Mouse (Mus musculus) midbrain, embryonic 15.5 days (tissue): ENCODE data around the gene 5031439G07Rik. TPM values are rescaled to one million over a fixed set of nuclear protein-coding genes. Genes with fewer than 3 reads are reported as not detected.

Experiments used
- ATAC-seq: fragments of 200-750 bp; cut with Nextera tagmentation; replicated peaks from 2 replicates; pipeline ENCODE4 v1.8.0; 2017; ENCODE audit warnings: moderate TSS enrichment
- H3K27ac ChIP-seq: fragments of 300-500 bp; sonication (generic); 2 replicates; pipeline ENCODE4 v1.5.1; 2015; ENCODE audit warnings: mild to moderate bottlenecking, inconsistent platforms
- H3K27me3 ChIP-seq: fragments of 300-500 bp; sonication (generic); replicated peaks from 2 replicates; pipeline ENCODE4 v1.6.1; 2015; ENCODE audit warnings: inconsistent platforms
- H3K36me3 ChIP-seq: fragments of 300-500 bp; sonication (generic); replicated peaks from 2 replicates; pipeline ENCODE4 v1.6.1; 2015; ENCODE audit warnings: inconsistent platforms
- H3K4me1 ChIP-seq: fragments of 300-500 bp; sonication (generic); 2 replicates; pipeline ENCODE4 v1.6.1; 2015; ENCODE audit warnings: inconsistent platforms
- H3K4me2 ChIP-seq: fragments of 300-500 bp; sonication (generic); 2 replicates; pipeline ENCODE4 v1.6.1; 2015; ENCODE audit warnings: inconsistent platforms, mild to moderate bottlenecking, moderate library complexity
- H3K4me3 ChIP-seq: fragments of 300-500 bp; sonication (generic); 2 replicates; pipeline ENCODE4 v1.5.1; 2015; ENCODE audit warnings: mild to moderate bottlenecking, inconsistent platforms
- H3K9ac ChIP-seq: fragments of 300-500 bp; sonication (generic); 2 replicates; pipeline ENCODE4 v1.6.1; 2015; ENCODE audit warnings: mild to moderate bottlenecking, inconsistent platforms
- H3K9me3 ChIP-seq: fragments of 300-500 bp; sonication (generic); 2 replicates; pipeline ENCODE4 v1.6.1; 2016; ENCODE audit warnings: inconsistent platforms
- WGBS: fragments of 180-500 bp; shearing (Covaris S2); methylation state at CpG from one replicate; pipeline ENCODE4 v1.1.7; 2015; ENCODE audit warnings: mixed read lengths; 5-methylcytosine and 5-hydroxymethylcytosine counted together
- polyA plus RNA-seq: library from polyadenylated mRNA; unstranded; fragments of >200 nt; fragmentation: Nextera tagmentation; extraction: Ambion mirVana; gene quantifications from 2 replicates; pipeline ENCODE4 v1.2.1, GENCODE M21; 2015

The 5031439G07Rik gene
- polyA plus RNA-seq, 1 experiment from 2014 or later: 28.4 TPM

- peaks cover 37% of the 10 kb centered on the region for H3K4me1 ChIP-seq
- no peaks in the 10 kb centered on the region for H3K27me3 ChIP-seq
- WGBS: 0% methylated on average over 43 of the region's 53 CpGs
Observed at GRCm38 (mm10) chr15:84987020-84987815, 1.1 kb downstream of the 5031439G07Rik start.

GRCm38 (mm10) chr15:84986171-84987019 is 2.0 kb downstream of the 5031439G07Rik start:
- H3K4me2 ChIP-seq: peak overlapping the region; percentile 63
- no peaks in the 10 kb centered on the region for H3K36me3 ChIP-seq
- 66% methylated on average over 4 of the region's 4 CpGs for WGBS
- H3K27me3 ChIP-seq: no peaks in the 10 kb centered on the region
- H3K27ac ChIP-seq: no peak overlapping the region
- ATAC-seq: no peak
- peak overlapping the region; percentile 91 for H3K4me3 ChIP-seq
- H3K9me3 ChIP-seq: no peaks in the 10 kb centered on the region
- peak overlapping the region; percentile 93 for H3K9ac ChIP-seq
- peaks cover 37% of the 10 kb centered on the region for H3K4me1 ChIP-seq

More at GRCm38 (mm10) chr15:84987020-84987815, 1.1 kb downstream of the 5031439G07Rik start:
- peak overlapping the region; percentile 63 for H3K4me2 ChIP-seq
- no peaks in the 10 kb centered on the region for H3K9me3 ChIP-seq
- H3K9ac ChIP-seq: peak overlapping the region; percentile 93
- no peaks in the 10 kb centered on the region for H3K36me3 ChIP-seq
- ATAC-seq: peak; percentile 69
- H3K27ac ChIP-seq: peak overlapping the region; percentile 81
- peak overlapping the region; percentile 91 for H3K4me3 ChIP-seq

DNA sequence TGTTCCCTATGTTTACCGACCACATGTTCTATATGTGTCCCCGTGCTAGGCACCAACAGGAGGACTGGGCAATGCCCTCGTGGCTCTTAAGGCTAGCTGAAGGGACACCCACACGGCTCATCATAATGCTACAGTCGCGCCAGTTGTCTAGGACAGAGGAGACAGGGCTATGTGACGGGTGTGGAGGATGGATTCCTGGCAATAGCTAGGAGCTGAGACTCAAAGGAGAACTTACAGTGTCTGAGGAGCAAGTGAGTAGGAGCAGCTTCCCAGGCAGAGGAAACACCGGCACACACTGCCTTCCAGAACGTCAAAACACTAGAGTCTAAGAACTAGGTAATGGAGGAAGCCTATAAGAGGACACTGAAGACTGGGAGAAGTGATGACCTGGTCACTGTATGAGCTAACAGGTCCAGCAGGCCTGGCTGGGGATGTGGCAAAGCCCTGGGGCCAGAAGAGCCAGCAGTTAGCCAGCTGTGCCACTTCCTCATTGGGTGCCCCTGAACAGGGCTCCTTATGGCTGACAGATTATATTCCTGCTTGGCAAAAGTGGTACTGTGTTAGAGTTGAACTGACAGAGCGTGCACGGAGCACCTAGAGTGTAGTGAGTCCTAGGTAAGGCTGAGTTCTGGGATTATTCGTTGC is 2.7 kb downstream of the 5031439G07Rik start:
- no peak overlapping the region for H3K27ac ChIP-seq
- no peaks in the 10 kb centered on the region for H3K9me3 ChIP-seq
- H3K4me2 ChIP-seq: peak overlapping the region; percentile 63
- H3K9ac ChIP-seq: 0 out of 2 replicates have a peak overlapping the region, but pooled peaks have one; percentile 6
- H3K4me3 ChIP-seq: peak overlapping the region; percentile 91
- 88% methylated on average over 12 of the region's 12 CpGs for WGBS
- H3K27me3 ChIP-seq: no peaks in the 10 kb centered on the region
- peaks cover 37% of the 10 kb centered on the region for H3K4me1 ChIP-seq
- ATAC-seq: no peak
- no peaks in the 10 kb centered on the region for H3K36me3 ChIP-seq

- peaks cover 26% of the 10 kb centered on the region for H3K4me1 ChIP-seq
- no peak overlapping the region for H3K9ac ChIP-seq
- H3K4me2 ChIP-seq: no peak overlapping the region
- no peak overlapping the region for H3K4me3 ChIP-seq
- 90% methylated on average over 7 of the region's 7 CpGs for WGBS
- H3K27me3 ChIP-seq: no peaks in the 10 kb centered on the region
- ATAC-seq: no peak
- no peaks in the 10 kb centered on the region for H3K9me3 ChIP-seq
- H3K27ac ChIP-seq: no peak overlapping the region
- no peaks in the 10 kb centered on the region for H3K36me3 ChIP-seq
Observed at GRCm38 (mm10) chr15:84983721-84984120, 4.6 kb downstream of the 5031439G07Rik start.

- no peaks in the 10 kb centered on the region for H3K9me3 ChIP-seq
- H3K27ac ChIP-seq: no peak overlapping the region
- no peaks in the 10 kb centered on the region for H3K27me3 ChIP-seq
- 78% methylated on average over 3 of the region's 3 CpGs for WGBS
- no peak overlapping the region for H3K4me3 ChIP-seq
- H3K4me1 ChIP-seq: peaks cover 26% of the 10 kb centered on the region
- no peaks in the 10 kb centered on the region for H3K36me3 ChIP-seq
- H3K4me2 ChIP-seq: no peak overlapping the region
- no peak overlapping the region for H3K9ac ChIP-seq
- no peak for ATAC-seq
Observed at GRCm38 (mm10) chr15:84982888-84983287, 5.5 kb downstream of the 5031439G07Rik start.

DNA sequence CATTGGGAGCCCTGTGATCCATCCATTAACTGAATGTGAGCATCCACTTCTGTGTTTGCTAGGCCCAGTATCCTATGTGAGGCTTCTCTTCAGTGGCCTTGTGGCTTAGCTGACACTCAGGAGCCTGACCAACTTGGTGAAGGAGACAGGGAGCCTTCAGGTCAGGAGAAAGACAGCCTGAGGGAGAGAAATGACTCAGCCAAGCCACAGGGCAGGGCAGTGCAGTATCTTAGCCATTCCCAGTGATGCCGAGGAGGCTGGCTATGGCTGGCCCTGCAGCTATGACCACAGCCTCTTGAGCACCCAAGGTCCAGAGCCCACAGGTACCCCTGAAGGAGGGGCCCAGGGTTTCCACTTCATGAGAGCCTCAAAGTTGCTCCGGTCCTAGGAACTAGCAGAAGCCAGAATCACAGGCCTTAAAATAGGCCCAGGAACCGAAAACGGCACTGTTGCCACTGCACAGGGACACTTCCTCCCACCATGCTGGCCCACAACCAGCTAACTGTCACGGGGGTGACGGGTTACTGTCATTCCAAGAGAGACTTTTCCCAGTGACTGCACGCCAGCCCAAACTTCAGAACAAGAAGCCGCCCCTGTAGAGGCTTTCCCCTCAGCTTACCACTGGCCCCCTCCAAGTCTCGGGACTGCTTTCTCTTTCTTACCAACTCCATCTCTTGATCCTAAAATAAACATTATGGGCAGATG is 6.6 kb downstream of the 5031439G07Rik start:
- Histone ChIP-seq H3K9ac (no peak overlapping the region), H3K9me3 (no peaks in the 10 kb centered on the region), H3K27ac (no peak overlapping the region), H3K4me3 (no peak overlapping the region), H3K4me1 (peaks cover 27% of the 10 kb centered on the region), H3K36me3 (no peaks in the 10 kb centered on the region), H3K27me3 (no peaks in the 10 kb centered on the region), H3K4me2 (no peak overlapping the region)
- no peak for ATAC-seq
- WGBS: 83% methylated on average over 9 of the region's 9 CpGs

- no peaks in the 10 kb centered on the region for H3K9me3 ChIP-seq
Observed at GRCm38 (mm10) chr15:84975729-84976128, 12.6 kb downstream of the 5031439G07Rik start.

GRCm38 (mm10) chr15:84973544-84973871 is 14.8 kb downstream of the 5031439G07Rik start:
- WGBS: 12% methylated on average over 3 of the region's 3 CpGs
- Histone ChIP-seq H3K9ac (no peak overlapping the region), H3K9me3 (no peaks in the 10 kb centered on the region), H3K27me3 (no peaks in the 10 kb centered on the region), H3K36me3 (no peaks in the 10 kb centered on the region), H3K27ac (0 out of 2 replicates have a peak overlapping the region, but pooled peaks have one; percentile 25), H3K4me1 (peaks cover 31% of the 10 kb centered on the region), H3K4me3 (no peak overlapping the region), H3K4me2 (no peak overlapping the region)
- 0 out of 2 replicates have a peak, but pooled peaks have one; percentile 11 for ATAC-seq

More at GRCm38 (mm10) chr15:84975729-84976128, 12.6 kb downstream of the 5031439G07Rik start:
- no peak overlapping the region for H3K4me2 ChIP-seq
- no peaks in the 10 kb centered on the region for H3K27me3 ChIP-seq
- H3K9ac ChIP-seq: no peak overlapping the region
- no peak overlapping the region for H3K27ac ChIP-seq
- peaks cover 31% of the 10 kb centered on the region for H3K4me1 ChIP-seq
- ATAC-seq: no peak
- WGBS: 43% methylated on average over 4 of the region's 4 CpGs
- no peaks in the 10 kb centered on the region for H3K36me3 ChIP-seq
- no peak overlapping the region for H3K4me3 ChIP-seq

- H3K4me1 ChIP-seq: peaks cover 31% of the 10 kb centered on the region
- H3K9ac ChIP-seq: no peak overlapping the region
- no peak overlapping the region for H3K4me2 ChIP-seq
- H3K4me3 ChIP-seq: no peak overlapping the region
- no peaks in the 10 kb centered on the region for H3K27me3 ChIP-seq
- ATAC-seq: peak; percentile 48; the same call in 1 of the 2 replicates
- no peaks in the 10 kb centered on the region for H3K36me3 ChIP-seq
- 41% methylated on average over 8 of the region's 8 CpGs for WGBS
- 0 out of 2 replicates have a peak overlapping the region, but pooled peaks have one; percentile 25 for H3K27ac ChIP-seq
- no peaks in the 10 kb centered on the region for H3K9me3 ChIP-seq
Observed at GRCm38 (mm10) chr15:84972860-84973543, 15.3 kb downstream of the 5031439G07Rik start.

- Histone ChIP-seq H3K36me3 (no peaks in the 10 kb centered on the region), H3K4me3 (no peak overlapping the region), H3K9ac (no peak overlapping the region), H3K27me3 (no peaks in the 10 kb centered on the region), H3K4me2 (no peak overlapping the region), H3K27ac (no peak overlapping the region), H3K4me1 (peaks cover 10% of the 10 kb centered on the region), H3K9me3 (no peaks in the 10 kb centered on the region)
- 92% methylated on average over 4 of the region's 4 CpGs for WGBS
- ATAC-seq: no peak
Observed at GRCm38 (mm10) chr15:84968534-84968933, 19.8 kb downstream of the 5031439G07Rik start.
